Mouse (Mus musculus) MEL (cell line): ENCODE measurements around the gene Ttc9.

Experiments
- CHD1 ChIP-seq: IDR thresholded peaks from 2 replicates; pipeline ENCODE4 v1.6.1; 2012; ENCODE audit warnings: low read depth, mild to moderate bottlenecking, inconsistent platforms, low read length, improper control_type of control experiment
- CHD2 ChIP-seq: IDR thresholded peaks from 2 replicates; pipeline ENCODE4 v1.6.1; 2011; ENCODE audit warnings: low read length, improper control_type of control experiment
- CTCF ChIP-seq, 3 experiments: IDR thresholded peaks in 2 of 3; conservative IDR thresholded peaks in 1 of 3; 2 replicates each; pipeline ENCODE4 v1.5.1; 2011 to 2012; ENCODE audit warnings: low read length in 3 of 3, low read depth in 2 of 3, mild to moderate bottlenecking in 2 of 3, improper control_type of control experiment in 1 of 3, inconsistent platforms in 1 of 3, mixed read lengths in 1 of 3, moderate library complexity in 1 of 3; ENCODE audit not compliant: control insufficient read depth in 1 of 3, insufficient read depth in 1 of 3, poor library complexity in 1 of 3, severe bottlenecking in 1 of 3
- GABPA ChIP-seq: IDR thresholded peaks from 2 replicates; pipeline ENCODE4 v1.6.1; 2012; ENCODE audit warnings: low read depth, mild to moderate bottlenecking, inconsistent platforms, low read length, improper control_type of control experiment, moderate library complexity
- GATA1 ChIP-seq: IDR thresholded peaks from 2 replicates; pipeline ENCODE4 v1.6.1; 2011; ENCODE audit warnings: low read depth, low read length, improper control_type of control experiment
- KAT2A ChIP-seq: conservative IDR thresholded peaks from 2 replicates; pipeline ENCODE4 v1.6.1; 2012; ENCODE audit warnings: low read depth, low read length, improper control_type of control experiment, inconsistent platforms
- POLR2A ChIP-seq, 2 experiments: IDR thresholded peaks; 2 replicates each; pipeline ENCODE4 v1.6.1; 2011 to 2012; ENCODE audit warnings: low read length in 2 of 2, mild to moderate bottlenecking in 2 of 2, control low read depth in 1 of 2, improper control_type of control experiment in 1 of 2, low read depth in 1 of 2, moderate library complexity in 1 of 2; ENCODE audit not compliant: control insufficient read depth in 1 of 2, insufficient read depth in 1 of 2, poor library complexity in 1 of 2
- POLR2AphosphoS5 ChIP-seq: IDR thresholded peaks from 2 replicates; pipeline ENCODE4 v1.6.1; 2012; ENCODE audit warnings: low read depth, borderline replicate concordance, mild to moderate bottlenecking, inconsistent platforms, low read length, moderate library complexity, mixed read lengths
- RCOR1 ChIP-seq: IDR thresholded peaks from 2 replicates; pipeline ENCODE4 v1.6.1; 2012; ENCODE audit warnings: low read depth, mild to moderate bottlenecking, inconsistent platforms, low read length, improper control_type of control experiment
- SMC3 ChIP-seq: IDR thresholded peaks from 2 replicates; pipeline ENCODE4 v1.6.1; 2011; ENCODE audit warnings: low read depth, low read length, improper control_type of control experiment
- TAL1 ChIP-seq: IDR thresholded peaks from 2 replicates; pipeline ENCODE4 v1.6.1; 2012; ENCODE audit warnings: mild to moderate bottlenecking, inconsistent platforms, low read length, moderate library complexity, mixed read lengths
- USF1 ChIP-seq: IDR thresholded peaks from 2 replicates; pipeline ENCODE4 v1.6.1; 2014; ENCODE audit warnings: low read depth, mild to moderate bottlenecking, inconsistent platforms, low read length, improper control_type of control experiment, moderate library complexity
- ZNF384 ChIP-seq: IDR thresholded peaks from 2 replicates; pipeline ENCODE4 v1.6.1; 2012; ENCODE audit warnings: low read depth, mild to moderate bottlenecking, inconsistent platforms, low read length, improper control_type of control experiment

DNA sequence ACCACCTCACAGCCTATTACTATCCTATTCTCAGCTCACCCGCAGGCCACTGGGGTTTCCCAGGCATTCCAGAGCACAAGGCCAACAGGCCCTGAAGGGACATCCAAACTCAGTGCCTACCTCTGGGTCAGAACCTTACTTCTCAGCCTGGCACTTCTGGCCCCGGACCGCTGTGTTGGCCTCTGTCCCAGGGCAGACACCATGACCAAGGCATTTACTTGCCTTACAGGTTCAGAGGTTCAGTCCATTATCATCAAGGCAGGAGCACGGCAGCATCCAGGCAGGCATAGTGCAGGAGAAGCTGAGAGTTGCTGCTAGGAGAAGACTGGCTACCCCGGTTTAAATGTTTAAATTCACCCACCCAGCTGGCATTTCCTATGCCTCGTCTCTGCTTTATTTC, 53.0 kb downstream of the Ttc9 start:
- TF ChIP-seq POLR2AphosphoS5 (no peak), CTCF (IDR thresholded peaks at IDR 0.05 in 2 of 3, conservative IDR thresholded peaks at IDR 0.05 in 1 of 3; ENCODE audit: control insufficient read depth in 1 of 3, insufficient read depth in 1 of 3, low read depth in 2 of 3, low read length in 3 of 3, poor library complexity in 1 of 3, severe bottlenecking in 1 of 3) (no peak), ZNF384 (no peak), POLR2A (IDR thresholded peaks at IDR 0.05; ENCODE audit: control insufficient read depth in 1 of 2, insufficient read depth in 1 of 2, low read depth in 1 of 2, low read length in 2 of 2, poor library complexity in 1 of 2) (no peak), SMC3 (no peak), RCOR1 (no peak), KAT2A (no peak), GATA1 (no peak), CHD2 (no peak), GABPA (no peak), TAL1 (no peak), USF1 (no peak), CHD1 (no peak)
